Mouse (Mus musculus): Measurements from ENCODE around the gene Folr2. TPM values are rescaled to one million over a fixed set of nuclear protein-coding genes. Genes with fewer than 3 reads are reported as not detected.

Folr2 gene
- polyA plus RNA-seq, 1 experiment from 2014 or later: 3.3 TPM

DNA sequence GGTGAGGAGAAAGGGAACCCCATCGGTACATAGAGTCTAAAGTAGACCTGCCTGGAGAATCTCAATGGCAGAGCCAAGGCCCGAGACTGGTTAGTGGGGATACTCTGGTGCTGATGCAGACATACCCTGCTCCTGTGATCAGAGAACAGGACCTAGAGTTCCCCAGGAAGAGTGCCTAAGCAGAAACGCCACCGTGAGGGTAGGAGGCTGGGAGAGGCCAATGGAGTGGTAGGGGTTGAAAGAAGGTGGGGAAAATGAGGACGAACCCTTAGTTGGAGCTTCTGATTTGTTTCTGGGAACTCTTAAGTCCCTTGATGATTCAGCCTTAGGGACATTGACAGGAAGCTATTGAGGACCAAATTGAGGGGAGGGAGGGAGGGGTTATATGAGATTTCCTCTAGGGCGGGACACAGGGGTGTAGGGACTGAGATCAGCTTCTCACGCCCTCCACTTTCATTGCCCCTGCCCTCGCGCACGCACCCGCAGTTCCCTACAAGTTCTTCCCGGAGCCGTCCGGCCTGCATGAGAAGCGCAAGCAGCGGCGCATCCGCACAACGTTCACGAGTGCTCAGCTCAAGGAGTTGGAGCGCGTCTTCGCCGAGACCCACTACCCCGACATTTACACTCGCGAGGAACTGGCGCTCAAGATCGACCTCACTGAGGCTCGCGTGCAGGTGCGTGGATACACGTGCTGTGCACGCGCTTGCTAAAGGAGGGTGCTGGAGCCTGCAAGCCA lies 36.5 kb downstream of the Folr2 start:
- Histone ChIP-seq H3K36me3 (replicated peaks; ENCODE audit: control insufficient read depth, insufficient read depth) (no peaks in the 10 kb centered on the region), H3K4me2 (replicated peaks) (peak overlapping the region; percentile 72), H3K9ac (0 out of 2 replicates have a peak overlapping the region, but pooled peaks have one; percentile 39), H3K4me1 (replicated peaks; ENCODE audit: control insufficient read depth, insufficient read depth, low read length) (peaks cover 9% of the 10 kb centered on the region; the same call in 1 of the 2 replicates), H3K27me3 (ENCODE audit: control insufficient read depth, insufficient read depth, low read length) (peaks cover 81% of the 10 kb centered on the region), H3K27ac (no peak overlapping the region), H3K4me3 (replicated peaks; ENCODE audit: low read length) (peak overlapping the region; percentile 32), H3K9me3 (ENCODE audit: control insufficient read depth, low read length) (no peaks in the 10 kb centered on the region)
- ATAC-seq (ENCODE audit: low FRiP score) (no peak), DNase-seq (ENCODE audit: low spot score) (no peak)
- WGBS: 3% methylated on average over 35 of the region's 35 CpGs

DNA sequence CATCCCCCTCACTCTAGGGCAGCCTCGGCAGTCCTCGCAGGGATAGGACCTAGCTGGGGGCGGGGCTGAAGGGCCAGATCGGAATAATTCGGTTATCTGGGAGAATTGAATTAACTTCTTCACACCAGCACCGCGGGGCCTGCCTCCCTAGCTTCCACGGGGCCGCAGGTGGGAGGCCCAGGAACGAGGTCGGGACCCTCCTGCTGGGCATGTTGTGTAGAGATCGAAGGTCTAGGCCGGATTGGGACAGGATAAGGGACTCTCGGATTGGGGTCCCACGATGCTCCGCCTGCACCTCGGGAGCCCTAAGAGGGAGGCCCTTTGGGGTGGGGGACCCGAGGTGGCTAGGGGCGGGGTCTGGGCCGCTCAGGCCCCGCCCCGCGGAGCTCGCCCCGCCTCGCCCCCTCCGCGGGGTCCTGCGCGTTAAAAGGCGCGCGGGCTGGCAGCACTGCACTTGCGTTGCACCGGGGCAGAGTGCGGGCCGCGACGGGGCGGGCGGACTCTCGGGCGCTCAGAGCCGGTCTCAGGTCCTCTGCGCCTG lies 39.1 kb downstream of the Folr2 start, which contains the start of gene Phox2a:
Phox2a (plus strand) TSS at position 453 of the 541 bp plus-strand sequence.
- Histone ChIP-seq H3K27ac (no peak within 1 kb of the TSS), H3K4me3 (replicated peaks; ENCODE audit: low read length) (peak within 1 kb of the TSS; percentile 20), H3K4me1 (replicated peaks; ENCODE audit: control insufficient read depth, insufficient read depth, low read length) (peaks cover 9% of the 10 kb centered on the region; the same call in 1 of the 2 replicates), H3K9me3 (ENCODE audit: control insufficient read depth, low read length) (no peaks in the 10 kb centered on the region), H3K36me3 (replicated peaks; ENCODE audit: control insufficient read depth, insufficient read depth) (no peaks in the 10 kb centered on the region), H3K9ac (no peak within 1 kb of the TSS), H3K27me3 (ENCODE audit: control insufficient read depth, insufficient read depth, low read length) (peaks cover 70% of the 10 kb centered on the region), H3K4me2 (replicated peaks) (peak within 1 kb of the TSS; percentile 44)
- DNase-seq (ENCODE audit: low spot score) (no peak), ATAC-seq (ENCODE audit: low FRiP score) (peak; percentile 49; the same call in 1 of the 2 replicates)
- under 1% methylated on average over 38 of the region's 45 CpGs for WGBS

Small RNAs within 50 kb of the gene (microRNA-seq; reads per million reads assigned to microRNA genes)
- not detected for gene Gm22655

Other genes starting within 250 kb of the Folr2 start
- gene Clpb, start 193.6 kb downstream of the Folr2 start, polyA plus RNA-seq (2014; fragmentation: Nextera tagmentation; extraction: Ambion mirVana): 33.0 and 39.8 TPM in 2 replicates
- 3.5 TPM in 2 replicates for gene Phox2a, start 38.9 kb downstream of the Folr2 start, polyA plus RNA-seq (2014; fragmentation: Nextera tagmentation; extraction: Ambion mirVana)
- 7.8 and 10.5 TPM in 2 replicates for gene Inppl1, start 19.0 kb downstream of the Folr2 start, polyA plus RNA-seq (2014; fragmentation: Nextera tagmentation; extraction: Ambion mirVana)
- 63.0 and 65.5 TPM in 2 replicates for gene Anapc15, start 6.5 kb upstream of the Folr2 start, polyA plus RNA-seq (2014; fragmentation: Nextera tagmentation; extraction: Ambion mirVana)
- 43.0 and 69.7 TPM in 2 replicates for gene Folr1, start 13.6 kb upstream of the Folr2 start, polyA plus RNA-seq (2014; fragmentation: Nextera tagmentation; extraction: Ambion mirVana)
- gene Lamtor1, start 48.7 kb upstream of the Folr2 start, polyA plus RNA-seq (2014; fragmentation: Nextera tagmentation; extraction: Ambion mirVana): 135 and 144 TPM in 2 replicates
- gene Tomt, start 49.2 kb upstream of the Folr2 start, polyA plus RNA-seq (2014; fragmentation: Nextera tagmentation; extraction: Ambion mirVana): 0.21 and 0.33 TPM in 2 replicates
- 12.5 and 15.2 TPM in 2 replicates for gene Lrrc51, start 76.7 kb upstream of the Folr2 start, polyA plus RNA-seq (2014; fragmentation: Nextera tagmentation; extraction: Ambion mirVana)
- gene Numa1, start 76.9 kb upstream of the Folr2 start, polyA plus RNA-seq (2014; fragmentation: Nextera tagmentation; extraction: Ambion mirVana): 50.0 and 50.8 TPM in 2 replicates
- gene Il18bp, start 161.5 kb upstream of the Folr2 start, polyA plus RNA-seq (2014; fragmentation: Nextera tagmentation; extraction: Ambion mirVana): 3.0 and 3.5 TPM in 2 replicates
- 33.1 and 33.4 TPM in 2 replicates for gene Rnf121, start 208.3 kb upstream of the Folr2 start, polyA plus RNA-seq (2014; fragmentation: Nextera tagmentation; extraction: Ambion mirVana)
- gene Xndc1, start 208.3 kb upstream of the Folr2 start, polyA plus RNA-seq (2014; fragmentation: Nextera tagmentation; extraction: Ambion mirVana): 18.4 and 19.0 TPM in 2 replicates
- 1.0 and 1.2 TPM in 2 replicates for gene Xntrpc, start 208.5 kb upstream of the Folr2 start, polyA plus RNA-seq (2014; fragmentation: Nextera tagmentation; extraction: Ambion mirVana)
- not detected in 2 replicates for gene Trpc2, start 225.9 kb upstream of the Folr2 start, polyA plus RNA-seq (2014; fragmentation: Nextera tagmentation; extraction: Ambion mirVana)
- 0.29 TPM in 1 of 2 replicates, not detected in the other for gene Art1, start 244.5 kb upstream of the Folr2 start, polyA plus RNA-seq (2014; fragmentation: Nextera tagmentation; extraction: Ambion mirVana)

Measured in hindbrain, embryonic 14.5 days (tissue).